Mouse (Mus musculus) ES-E14 (cell line): ENCODE results near the gene Gid8. TPM values are rescaled to one million over a fixed set of nuclear protein-coding genes. Genes with fewer than 3 reads are reported as not detected.

Source experiments
- DNase-seq: peaks from one replicate; pipeline ENCODE4 v3.0.0-alpha.2; 2013; ENCODE audit warnings: low read depth, low spot score
- H3K27ac ChIP-seq: 2 replicates; pipeline ENCODE4 v1.5.1; 2012; ENCODE audit warnings: low read depth, mild to moderate bottlenecking, low read length, moderate library complexity, mixed read lengths; ENCODE audit not compliant: poor library complexity, insufficient read depth, severe bottlenecking
- H3K36me3 ChIP-seq: 2 replicates; pipeline ENCODE4 v1.6.1; 2012; ENCODE audit warnings: mild to moderate bottlenecking, low read length, moderate library complexity, mixed read lengths; ENCODE audit not compliant: control insufficient read depth, poor library complexity, insufficient read depth, severe bottlenecking
- H3K4me1 ChIP-seq, 2 experiments: fragments of 150-350 bp in 1 of 2; sonication (generic) in 1 of 2; 2 replicates each; pipeline ENCODE4 v1.6.1; 2012; ENCODE audit warnings: low read length in 2 of 2, mild to moderate bottlenecking in 1 of 2, mixed read lengths in 1 of 2; ENCODE audit not compliant: control insufficient read depth in 2 of 2, insufficient read depth in 2 of 2, poor library complexity in 1 of 2
- H3K4me3 ChIP-seq, 2 experiments: fragments of 150-350 bp in 1 of 2; sonication (generic) in 1 of 2; 2 replicates each; pipeline ENCODE4 v1.5.1; 2012; ENCODE audit warnings: low read length in 2 of 2, low read depth in 1 of 2, mild to moderate bottlenecking in 1 of 2, mixed read lengths in 1 of 2; ENCODE audit not compliant: insufficient read depth in 1 of 2, poor library complexity in 1 of 2, severe bottlenecking in 1 of 2
- H3K9ac ChIP-seq: 2 replicates; pipeline ENCODE4 v1.6.1; 2012; ENCODE audit warnings: low read depth, mild to moderate bottlenecking, low read length, mixed read lengths; ENCODE audit not compliant: poor library complexity, insufficient read depth, severe bottlenecking
- H3K9me3 ChIP-seq: fragments of 150-350 bp; sonication (generic); 2 replicates; pipeline ENCODE4 v1.6.1; 2012; ENCODE audit warnings: low read depth, mild to moderate bottlenecking, low read length; ENCODE audit not compliant: control insufficient read depth, insufficient read depth
- CHD2 ChIP-seq: IDR thresholded peaks from 2 replicates; pipeline ENCODE4 v1.6.1; 2014; ENCODE audit warnings: mild to moderate bottlenecking, low read depth, low read length, inconsistent platforms
- HCFC1 ChIP-seq: IDR thresholded peaks from 2 replicates; pipeline ENCODE4 v1.6.1; 2012; ENCODE audit warnings: low read length, inconsistent platforms, borderline replicate concordance; ENCODE audit not compliant: insufficient read depth
- MAFK ChIP-seq: IDR thresholded peaks from 2 replicates; pipeline ENCODE4 v1.6.1; 2014; ENCODE audit warnings: mild to moderate bottlenecking, low read depth, low read length, inconsistent platforms; ENCODE audit not compliant: insufficient read depth
- ZC3H11A ChIP-seq: IDR thresholded peaks from 2 replicates; pipeline ENCODE4 v1.6.1; 2012; ENCODE audit warnings: low read depth, mild to moderate bottlenecking, inconsistent platforms, low read length, borderline replicate concordance
- ZNF384 ChIP-seq: IDR thresholded peaks from 2 replicates; pipeline ENCODE4 v1.6.1; 2012; ENCODE audit warnings: low read depth, low read length, inconsistent platforms
- in situ Hi-C, 2 experiments: fragments of 600-800 bp; cut with MboI; formaldehyde crosslinking; loops; one replicate each; pipeline ENCODE4 v1.15.1; 2025; ENCODE audit warnings: low sequenced_read_pairs in 2 of 2, inconsistent platforms in 1 of 2; ENCODE audit not compliant: unreplicated experiment in 2 of 2
- total RNA-seq: library from RNA; depleted of rRNA; stranded (reverse); fragments of 300-350 nt; gene quantifications from 2 replicates; pipeline ENCODE4 v1.2.3, GENCODE M21; 2012

The Gid8 gene
- total RNA-seq, 1 experiment, result 57.8 TPM

- DNase-seq, result no peak
- peak overlapping the region in 1 of 2 experiments; percentile 51; a peak in 1 of 4 replicates for H3K4me3 ChIP-seq
Measured at GRCm38 (mm10) chr2:180731036-180731435, 21.1 kb downstream of the Gid8 start.

GRCm38 (mm10) chr2:180731984-180732383 is 22.1 kb downstream of the Gid8 start:
- no peak for DNase-seq
- TF ChIP-seq ZC3H11A (no peak), HCFC1 (no peak), ZNF384 (no peak), MAFK (no peak), CHD2 (no peak)
- no peaks in the 10 kb centered on the region for H3K9me3 ChIP-seq
- H3K4me3 ChIP-seq, result peak overlapping the region; percentile 47 to 51; a peak in 3 of 4 replicates
- in situ Hi-C loops, result no loop called here
- H3K9ac ChIP-seq, result peak overlapping the region; percentile 50
- peaks cover 25% of the 10 kb centered on the region; the same call in 1 of the 2 replicates for H3K36me3 ChIP-seq
- H3K4me1 ChIP-seq, result peaks cover 11 to 41% of the 10 kb centered on the region in 2 experiments; a peak in 3 of 4 replicates
- no peak overlapping the region; the same call in 1 of the 2 replicates for H3K27ac ChIP-seq

More at GRCm38 (mm10) chr2:180731036-180731435, 21.1 kb downstream of the Gid8 start:
- Histone ChIP-seq H3K4me1 (peaks cover 11 to 44% of the 10 kb centered on the region in 2 experiments; a peak in 3 of 4 replicates), H3K9ac (peak overlapping the region; percentile 11; the same call in 1 of the 2 replicates), H3K27ac (0 out of 2 replicates have a peak overlapping the region, but pooled peaks have one; percentile 5), H3K36me3 (peaks cover 18% of the 10 kb centered on the region; the same call in 1 of the 2 replicates), H3K9me3 (no peaks in the 10 kb centered on the region)
- no peak for TF ChIP-seq ZNF384
- in situ Hi-C loops, result no loop called here

- peaks cover 31% of the 10 kb centered on the region; the same call in 1 of the 2 replicates for H3K36me3 ChIP-seq
- in situ Hi-C loops, result no loop called here
- no peak overlapping the region for H3K4me3 ChIP-seq
- TF ChIP-seq HCFC1 (no peak), CHD2 (no peak), ZNF384 (no peak), MAFK (no peak), ZC3H11A (no peak)
- no peak for DNase-seq
- no peak overlapping the region for H3K27ac ChIP-seq
- H3K9me3 ChIP-seq, result no peaks in the 10 kb centered on the region
- H3K4me1 ChIP-seq, result peaks cover 11 to 36% of the 10 kb centered on the region in 2 experiments
- no peak overlapping the region for H3K9ac ChIP-seq
Measured at GRCm38 (mm10) chr2:180735232-180735631, 25.3 kb downstream of the Gid8 start.

GRCm38 (mm10) chr2:180737984-180738383 is 28.1 kb downstream of the Gid8 start:
- no peak overlapping the region for H3K27ac ChIP-seq
- TF ChIP-seq ZC3H11A (no peak), MAFK (no peak), ZNF384 (no peak), HCFC1 (no peak), CHD2 (no peak)
- DNase-seq, result no peak
- H3K4me3 ChIP-seq, result no peak overlapping the region
- no peaks in the 10 kb centered on the region for H3K9me3 ChIP-seq
- no peak overlapping the region for H3K9ac ChIP-seq
- H3K4me1 ChIP-seq, result peaks cover 8 to 42% of the 10 kb centered on the region in 2 experiments; a peak in 3 of 4 replicates
- in situ Hi-C loops, result no loop called here
- H3K36me3 ChIP-seq, result peaks cover 31% of the 10 kb centered on the region; the same call in 1 of the 2 replicates

GRCm38 (mm10) chr2:180740349-180740748 is 30.4 kb downstream of the Gid8 start:
- Histone ChIP-seq H3K4me3 (peak overlapping the region in 1 of 2 experiments; percentile 29; a peak in 1 of 4 replicates), H3K4me1 (peaks cover 8 to 36% of the 10 kb centered on the region in 2 experiments; a peak in 3 of 4 replicates), H3K9me3 (no peaks in the 10 kb centered on the region), H3K9ac (peak overlapping the region; percentile 9; the same call in 1 of the 2 replicates), H3K27ac (peak overlapping the region; percentile 95), H3K36me3 (peaks cover 20% of the 10 kb centered on the region; the same call in 1 of the 2 replicates)
- TF ChIP-seq HCFC1, result no peak
- peak; percentile 85 for DNase-seq
- in situ Hi-C loops, result no loop called here
